Mouse (Mus musculus) layer of hippocampus, postnatal 25 days (tissue): ENCODE measurements at regions not wholly inside any gene's neighbourhood (a gene's known extent, or its start where the extent isn't known, plus 50 kb on each side); places are given as distances from the start of the nearest gene placed in this dataset.
A peak's percentile ranks its signal among the peaks of the same experiment; 100 is the strongest.

Source experiments
- DNase-seq, 2 experiments: peaks; one replicate each; pipeline ENCODE4 v3.0.0; 2022; ENCODE audit warnings: mixed read lengths in 2 of 2, low spot score in 1 of 2; ENCODE audit errors: extremely low spot score in 1 of 2

- DNase-seq = no peak
Observed at GRCm38 (mm10) chr3:151670628-151671027, 79.1 kb downstream of the Ifi44 start.

GRCm38 (mm10) chr3:151653298-151653697 is 96.5 kb downstream of the Ifi44 start:
- DNase-seq = no peak

- DNase-seq = peak in 1 of 2 experiments; percentile 11
Observed at GRCm38 (mm10) chr3:151651524-151651923, 98.2 kb downstream of the Ifi44 start.

GRCm38 (mm10) chr3:151647637-151648036 is 102.1 kb downstream of the Ifi44 start:
- DNase-seq = no peak

GRCm38 (mm10) chr3:151639431-151640111 is 110.2 kb downstream of the Ifi44 start:
- no peak for DNase-seq

- no peak for DNase-seq
Observed at GRCm38 (mm10) chr3:151638326-151638725, 111.4 kb downstream of the Ifi44 start.

GRCm38 (mm10) chr3:151610954-151611353 is 138.8 kb downstream of the Ifi44 start:
- DNase-seq = no peak

GRCm38 (mm10) chr3:151607689-151608088 is 142.1 kb downstream of the Ifi44 start:
- no peak for DNase-seq

- no peak for DNase-seq
Observed at GRCm38 (mm10) chr3:151603371-151603770, 146.4 kb downstream of the Ifi44 start.
